In genomic region chr12:52503456-52504320, GRCm38 (mm10) we compare ENCODE assay signal across 8 mouse cellular contexts. TPM values are rescaled to one million over a fixed set of nuclear protein-coding genes. Genes with fewer than 3 reads are reported as not detected.
DNase-seq lines count a peak whose midpoint lies in the region; ATAC-seq and TF ChIP-seq lines count a peak whose summit lies in the region.

TSS of gene Arhgap5 (plus strand) at chr12:52503972.

- TF ChIP-seq EP300 in MEL (IDR thresholded peaks at IDR 0.05; ENCODE audit: low read depth in 1 of 2, low read length in 2 of 2): peak in 1 of 2 experiments; percentile 39; a peak in 1 of 4 replicates

- no peaks in the 10 kb centered on the region for H3K9me3 ChIP-seq in MEL (replicated peaks; ENCODE audit: insufficient read depth, low read length)
- H3K9me3 ChIP-seq in forebrain, postnatal 0 days (ENCODE audit: low read length): no peaks in the 10 kb centered on the region
- no peaks in the 10 kb centered on the region for H3K9me3 ChIP-seq in lung, embryonic 15.5 days

- ATAC-seq in forebrain, postnatal 0 days: peak; percentile 95
- peak; percentile 98 for ATAC-seq in lung, embryonic 15.5 days (ENCODE audit: borderline replicate concordance, extremely low read depth, low FRiP score, low TSS enrichment)

- under 1% methylated on average over 94 of the region's 119 CpGs for WGBS in cerebellum, adult 2 months
- 1% methylated on average over 68 of the region's 119 CpGs for WGBS in forebrain, postnatal 0 days
- WGBS in lung, embryonic 15.5 days: 0% methylated on average over 41 of the region's 119 CpGs

- H3K4me2 ChIP-seq in forebrain, postnatal 0 days (ENCODE audit: low read depth): peak within 1 kb of the TSS; percentile 56
- H3K4me2 ChIP-seq in lung, embryonic 15.5 days: peak within 1 kb of the TSS; percentile 79

- H3K27me3 ChIP-seq in MEL (ENCODE audit: control insufficient read depth in 1 of 2, insufficient read depth in 2 of 2, low read length in 2 of 2): no peaks in the 10 kb centered on the region
- no peaks in the 10 kb centered on the region for H3K27me3 ChIP-seq in cerebellum, adult 2 months (ENCODE audit: control insufficient read depth, insufficient read depth, low read length)
- H3K27me3 ChIP-seq in forebrain, postnatal 0 days (ENCODE audit: insufficient read depth, low read length): no peaks in the 10 kb centered on the region
- H3K27me3 ChIP-seq in lung, embryonic 15.5 days: no peaks in the 10 kb centered on the region

- H3K4me3 ChIP-seq in MEL (ENCODE audit: control insufficient read depth in 1 of 2, insufficient read depth in 1 of 2, low read depth in 2 of 2, low read length in 2 of 2): peak within 1 kb of the TSS; percentile 87 to 89
- H3K4me3 ChIP-seq in cerebellum, adult 2 months (replicated peaks; ENCODE audit: insufficient read depth, low read depth, low read length): peak within 1 kb of the TSS; percentile 97
- H3K4me3 ChIP-seq in forebrain, postnatal 0 days (ENCODE audit: low read depth, low read length): peak within 1 kb of the TSS; percentile 97
- H3K4me3 ChIP-seq in lung, embryonic 15.5 days: peak within 1 kb of the TSS; percentile 85

- TF ChIP-seq CTCF in MEL (IDR thresholded peaks at IDR 0.05 in 2 of 3, conservative IDR thresholded peaks at IDR 0.05 in 1 of 3; ENCODE audit: control insufficient read depth in 1 of 3, insufficient read depth in 1 of 3, low read depth in 2 of 3, low read length in 3 of 3, poor library complexity in 1 of 3, severe bottlenecking in 1 of 3): no peak
- TF ChIP-seq CTCF in cerebellum, adult 2 months (IDR thresholded peaks at IDR 0.05; ENCODE audit: borderline replicate concordance, insufficient read depth, low read depth, low read length): no peak
- TF ChIP-seq CTCF in forebrain, postnatal 0 days (IDR thresholded peaks at IDR 0.05; ENCODE audit: low read depth): no peak

- peaks cover 16% of the 10 kb centered on the region for H3K79me2 ChIP-seq in MEL (ENCODE audit: control insufficient read depth, insufficient read depth, low read length, poor library complexity)

- DNase-seq in MEL (ENCODE audit: low read depth, low spot score): peak; percentile 94
- peak; percentile 94 to 97 for DNase-seq in cerebellum, adult 2 months
- peak; percentile 99 for DNase-seq in forebrain, postnatal 0 days
- peak; percentile 96 for DNase-seq in heart, postnatal 4 days
- peak; percentile 91 to 94 for DNase-seq in layer of hippocampus, adult 8-10 months (ENCODE audit: low spot score in 2 of 2)
- peak; percentile 94 for DNase-seq in ovary, adult 18-20 months (ENCODE audit: low spot score)
- DNase-seq in thymus, postnatal 0 days (ENCODE audit: low spot score): peak; percentile 82

- peaks cover 0 to 17% of the 10 kb centered on the region in 2 experiments; a peak in 2 of 4 replicates for H3K36me3 ChIP-seq in MEL (ENCODE audit: control insufficient read depth in 1 of 2, insufficient read depth in 2 of 2, low read length in 2 of 2)
- no peaks in the 10 kb centered on the region for H3K36me3 ChIP-seq in forebrain, postnatal 0 days (ENCODE audit: insufficient read depth)
- no peaks in the 10 kb centered on the region for H3K36me3 ChIP-seq in lung, embryonic 15.5 days

- TF ChIP-seq RAD21 in MEL (IDR thresholded peaks at IDR 0.05; ENCODE audit: low read depth, low read length): no peak

- peak within 1 kb of the TSS; percentile 80 for H3K27ac ChIP-seq in MEL (ENCODE audit: control insufficient read depth, low read depth, low read length)
- H3K27ac ChIP-seq in cerebellum, adult 2 months (ENCODE audit: insufficient read depth, low read length): peak within 1 kb of the TSS; percentile 67
- H3K27ac ChIP-seq in forebrain, postnatal 0 days (ENCODE audit: low read depth, low read length): peak within 1 kb of the TSS; percentile 99
- H3K27ac ChIP-seq in lung, embryonic 15.5 days: peak within 1 kb of the TSS; percentile 99

- peaks cover 3 to 7% of the 10 kb centered on the region in 2 experiments; a peak in 3 of 4 replicates for H3K4me1 ChIP-seq in MEL (ENCODE audit: control insufficient read depth in 1 of 2, insufficient read depth in 2 of 2, low read length in 2 of 2)
- no peaks in the 10 kb centered on the region for H3K4me1 ChIP-seq in cerebellum, adult 2 months (ENCODE audit: control insufficient read depth, insufficient read depth, low read length)
- H3K4me1 ChIP-seq in forebrain, postnatal 0 days (ENCODE audit: insufficient read depth): peaks cover 5% of the 10 kb centered on the region
- peaks cover 15% of the 10 kb centered on the region; the same call in 1 of the 2 replicates for H3K4me1 ChIP-seq in lung, embryonic 15.5 days

- H3K9ac ChIP-seq in MEL (ENCODE audit: control insufficient read depth, low read depth, low read length, poor library complexity, severe bottlenecking): peak within 1 kb of the TSS; percentile 90
- H3K9ac ChIP-seq in forebrain, postnatal 0 days: peak within 1 kb of the TSS; percentile 91
- peak within 1 kb of the TSS; percentile 96 for H3K9ac ChIP-seq in lung, embryonic 15.5 days

- TF ChIP-seq POLR2A in MEL (IDR thresholded peaks at IDR 0.05; ENCODE audit: control insufficient read depth in 1 of 2, insufficient read depth in 1 of 2, low read depth in 1 of 2, low read length in 2 of 2, poor library complexity in 1 of 2): peak; percentile 55 to 81
- peak; percentile 97 for TF ChIP-seq POLR2A in cerebellum, adult 2 months (IDR thresholded peaks at IDR 0.05; ENCODE audit: borderline replicate concordance, insufficient read depth, low read length)

TF ChIP-seq in MEL, 35 proteins besides CTCF, POLR2A, EP300 and RAD21:
- TF ChIP-seq MYC (IDR thresholded peaks at IDR 0.05; ENCODE audit: low read depth, low read length) (no peak; the same call in 1 of the 2 replicates), POLR2AphosphoS2 (IDR thresholded peaks at IDR 0.05; ENCODE audit: low read length) (peak; percentile 78), MAFK (IDR thresholded peaks at IDR 0.05; ENCODE audit: borderline replicate concordance, low read depth, low read length) (no peak), JUND (IDR thresholded peaks at IDR 0.05; ENCODE audit: low read depth, low read length) (no peak), ZMIZ1 (IDR thresholded peaks at IDR 0.05; ENCODE audit: low read depth, low read length) (peak; percentile 59; the same call in 1 of the 2 replicates), CHD1 (IDR thresholded peaks at IDR 0.05; ENCODE audit: low read depth, low read length) (no peak), ZNF384 (IDR thresholded peaks at IDR 0.05; ENCODE audit: low read depth, low read length) (no peak), MYB (IDR thresholded peaks at IDR 0.05; ENCODE audit: low read depth, low read length) (no peak), UBTF (IDR thresholded peaks at IDR 0.05; ENCODE audit: borderline replicate concordance, insufficient read depth, low read depth, low read length) (no peak), RCOR1 (IDR thresholded peaks at IDR 0.05; ENCODE audit: low read depth, low read length) (peak; percentile 47; the same call in 1 of the 2 replicates), MAZ (IDR thresholded peaks at IDR 0.05; ENCODE audit: low read depth, low read length) (peak; percentile 88; the same call in 1 of the 2 replicates), MAX (IDR thresholded peaks at IDR 0.05; ENCODE audit: low read length) (peak; percentile 72; the same call in 1 of the 2 replicates), MEF2A (IDR thresholded peaks at IDR 0.05; ENCODE audit: extremely low read depth, insufficient replicate concordance, low read depth, low read length, poor library complexity, severe bottlenecking) (no peak), CHD2 (IDR thresholded peaks at IDR 0.05; ENCODE audit: low read length) (peak; percentile 76), TCF12 (IDR thresholded peaks at IDR 0.05; ENCODE audit: low read depth, low read length) (peak; percentile 22; the same call in 1 of the 2 replicates), ZC3H11A (IDR thresholded peaks at IDR 0.05; ENCODE audit: low read depth, low read length) (no peak), ETS1 (IDR thresholded peaks at IDR 0.05; ENCODE audit: low read depth, low read length) (peak; percentile 37; the same call in 1 of the 2 replicates), GABPA (IDR thresholded peaks at IDR 0.05; ENCODE audit: low read depth, low read length) (no peak), NELFE (IDR thresholded peaks at IDR 0.05; ENCODE audit: low read depth, low read length) (peak; percentile 83), ELF1 (IDR thresholded peaks at IDR 0.05; ENCODE audit: low read depth, low read length) (0 out of 2 replicates have a peak, but pooled peaks have one; percentile 35), BHLHE40 (IDR thresholded peaks at IDR 0.05; ENCODE audit: borderline replicate concordance, low read depth, low read length) (0 out of 2 replicates have a peak, but pooled peaks have one; percentile 45), ZKSCAN1 (IDR thresholded peaks at IDR 0.05; ENCODE audit: low read depth, low read length) (no peak), HCFC1 (IDR thresholded peaks at IDR 0.05; ENCODE audit: low read depth, low read length) (peak; percentile 64), SIN3A (IDR thresholded peaks at IDR 0.05; ENCODE audit: low read length) (peak; percentile 64), USF1 (IDR thresholded peaks at IDR 0.05; ENCODE audit: low read depth, low read length) (no peak), TBP (IDR thresholded peaks at IDR 0.05; ENCODE audit: low read depth, low read length) (peak; percentile 11; the same call in 1 of the 2 replicates), MXI1 (IDR thresholded peaks at IDR 0.05; ENCODE audit: low read depth, low read length) (peak; percentile 88), NRF1 (IDR thresholded peaks at IDR 0.05; ENCODE audit: insufficient read depth, low read depth, low read length, poor library complexity, severe bottlenecking) (peak; percentile 59; the same call in 1 of the 2 replicates)

RNA-seq across cellular contexts. Expression of gene Arhgap5, which starts in this region (rescaled TPM):
- 11.8 and 15.1 TPM in 2 replicates for total RNA-seq in MEL (2012; rRNA removed)
- 100 to 1,000 TPM in 1 of 2 experiments, 10 to 100 TPM in 1; 10.5 to 108 TPM for polyA plus RNA-seq in MEL (2012; ENCODE audit: insufficient read depth in 1 of 2, insufficient read length in 2 of 2, low read depth in 1 of 2, low replicate concordance in 2 of 2, missing spikeins in 1 of 2)
- polyA plus RNA-seq in cerebellum, adult 2 months (2012; rRNA removed): 74.7 and 80.7 TPM in 2 replicates
- total RNA-seq in forebrain, postnatal 0 days (2014; rRNA removed): 81.0 and 82.6 TPM in 2 replicates
- 20.1 and 26.0 TPM in 2 replicates for polyA plus RNA-seq in forebrain, postnatal 0 days (2015; fragmentation: Nextera tagmentation; extraction: Ambion mirVana)
- total RNA-seq in heart, postnatal 4 days (2021): 10 to 100 TPM; 81.8 to 84.4 TPM
- total RNA-seq in layer of hippocampus, adult 8-10 months (2022): 100 to 1,000 TPM; 143 to 148 (median 147) TPM
- polyA plus RNA-seq in lung, embryonic 15.5 days (2015; fragmentation: Nextera tagmentation; extraction: Ambion mirVana): 42.3 and 46.8 TPM in 2 replicates
- 12.9 and 14.6 TPM in 2 replicates for polyA plus RNA-seq in thymus, postnatal 0 days (2015; fragmentation: Nextera tagmentation; extraction: Ambion mirVana)

Comparison
In these comparisons a context has a peak if more than half of its experiments do, and no peak if none do; other contexts are left out.
1. Peak in every context shown above with its lines: DNase-seq, ATAC-seq, H3K4me3 ChIP-seq and H3K27ac ChIP-seq.